Mouse (Mus musculus) adrenal gland, adult 2 months (tissue): ENCODE data around the gene Prune1. TPM values are rescaled to one million over a fixed set of nuclear protein-coding genes. Genes with fewer than 3 reads are reported as not detected.

Experiments
- DNase-seq: peaks from one replicate; pipeline ENCODE4 v3.0.0; 2021
- polyA plus RNA-seq: library from polyadenylated mRNA; depleted of rRNA; stranded (reverse); fragments of >200 nt; gene quantifications from 2 replicates; pipeline ENCODE4 v1.2.3, GENCODE M21; 2012
- total RNA-seq, 2 experiments: library from RNA; stranded (reverse); gene quantifications; 2 replicates each; pipeline ENCODE4 v1.2.3; 2021

Prune1 gene
- total and polyA plus RNA-seq, 3 experiments, result 15.4 to 31.1 (median 26.3) TPM

GRCm38 (mm10) chr3:95277149-95277551 lies 4.7 kb downstream of the Prune1 start:
- DNase-seq, result no peak

DNA sequence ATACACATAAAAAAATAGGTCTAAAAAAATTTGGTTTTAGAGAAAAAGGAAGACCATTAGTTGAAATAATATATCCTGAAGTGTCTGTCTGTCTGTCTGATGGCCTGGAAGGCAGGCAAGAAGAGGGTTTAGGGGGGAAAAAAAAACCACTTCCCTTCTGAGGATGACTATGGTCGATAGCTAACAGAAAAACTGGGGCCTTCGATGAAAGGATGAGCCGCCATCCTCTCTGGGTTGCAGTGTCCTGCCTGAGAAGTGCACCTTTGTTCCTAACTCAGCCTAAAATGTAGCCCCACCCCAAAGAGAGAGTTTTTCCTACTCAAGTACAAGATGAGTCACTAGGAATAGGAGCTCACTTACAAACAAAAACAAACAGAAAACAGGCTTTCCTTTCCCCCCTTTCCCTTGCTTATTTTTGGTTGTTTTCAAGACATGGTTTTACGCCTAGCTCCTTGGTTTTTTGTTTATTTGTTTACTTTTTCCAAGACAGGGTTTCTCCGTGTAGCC lies 5.4 kb downstream of the Prune1 start:
- no peak for DNase-seq

- no peak for DNase-seq
Observed at GRCm38 (mm10) chr3:95275161-95275560, 6.7 kb downstream of the Prune1 start.

DNA sequence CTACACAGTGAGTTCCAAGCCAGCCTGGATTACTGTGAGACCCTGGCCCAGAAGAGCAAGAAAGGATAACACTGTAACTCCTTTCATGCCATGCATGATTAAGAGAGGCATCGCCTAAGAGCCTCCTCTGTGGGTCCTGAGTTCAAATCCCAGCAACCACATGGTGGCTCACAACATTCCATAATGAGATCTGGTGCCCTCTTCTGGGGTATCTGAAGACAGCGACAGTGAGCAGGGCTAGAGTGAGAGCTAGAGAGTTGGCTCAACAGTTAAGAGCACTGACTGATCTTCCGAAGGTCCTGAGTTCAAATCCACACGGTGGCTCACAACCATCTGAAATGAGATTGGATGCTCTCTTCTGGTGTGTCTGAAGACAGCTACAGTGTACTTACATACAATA lies 7.4 kb downstream of the Prune1 start:
- no peak for DNase-seq

DNA sequence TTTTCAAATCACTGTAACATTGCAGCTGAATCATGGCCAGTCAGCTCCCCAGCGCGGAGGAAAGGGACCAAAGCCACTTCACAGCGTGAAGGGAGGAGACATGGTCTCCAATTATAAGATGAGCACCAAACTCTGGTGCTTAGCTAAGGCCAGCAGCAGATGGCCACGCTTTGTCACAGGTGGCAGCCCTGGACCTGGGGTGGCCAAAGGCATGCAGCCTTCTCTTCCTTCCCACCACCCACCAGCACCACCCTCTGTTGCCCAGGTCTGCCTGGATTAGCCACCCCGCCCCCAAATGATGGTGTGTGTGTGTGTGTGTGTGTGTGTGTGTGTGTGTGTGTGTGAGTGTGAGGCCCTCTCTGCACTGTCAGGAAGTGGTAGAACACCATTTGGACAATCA lies 8.4 kb downstream of the Prune1 start:
- no peak for DNase-seq

DNA sequence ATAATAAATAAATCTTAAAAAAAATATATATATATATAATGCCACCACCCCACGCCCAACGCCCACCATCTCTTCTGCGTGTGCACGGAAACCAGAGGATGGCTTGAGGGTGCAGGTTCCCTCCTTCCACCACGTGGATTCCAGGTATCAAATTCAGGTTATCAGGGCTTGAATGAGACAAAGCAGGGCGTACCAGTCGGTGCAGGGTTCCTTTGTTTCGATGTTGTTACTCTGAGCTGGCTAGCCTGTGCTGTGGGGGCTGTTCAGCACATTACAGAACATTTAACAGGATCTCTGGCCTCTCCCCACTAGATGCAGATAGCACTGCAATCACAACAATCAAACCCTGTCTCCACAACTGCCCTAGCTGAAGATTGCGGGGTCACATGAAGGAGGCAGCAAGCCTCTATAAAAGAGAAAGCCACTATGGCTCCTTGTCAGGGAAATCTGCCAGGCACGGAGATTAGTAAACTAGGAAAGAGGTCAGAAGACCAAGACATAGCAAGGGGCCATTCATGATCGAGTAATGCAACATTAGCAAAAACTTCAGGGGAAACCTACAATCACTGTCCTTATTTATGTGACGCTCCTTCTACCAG lies 11.0 kb downstream of the Prune1 start:
- DNase-seq, result no peak

DNA sequence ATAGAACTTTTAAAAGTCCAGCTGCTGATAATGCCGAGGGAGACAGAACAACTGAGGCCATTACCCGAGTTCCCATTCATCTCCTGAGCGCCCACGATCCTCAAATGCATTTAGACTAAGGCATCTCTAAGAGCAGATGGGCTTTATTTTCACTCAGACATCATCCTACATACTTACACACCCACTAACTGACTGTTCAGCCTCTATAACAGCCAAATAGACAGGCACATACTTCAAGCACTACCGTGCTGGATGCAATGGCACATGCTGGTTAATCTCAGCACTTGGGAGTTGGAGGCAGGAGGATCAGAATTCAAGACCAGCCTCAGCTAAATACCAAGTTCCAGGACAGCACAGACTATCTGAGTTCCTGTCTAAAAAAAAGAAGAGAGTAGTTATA lies 12.1 kb downstream of the Prune1 start:
- no peak for DNase-seq

DNA sequence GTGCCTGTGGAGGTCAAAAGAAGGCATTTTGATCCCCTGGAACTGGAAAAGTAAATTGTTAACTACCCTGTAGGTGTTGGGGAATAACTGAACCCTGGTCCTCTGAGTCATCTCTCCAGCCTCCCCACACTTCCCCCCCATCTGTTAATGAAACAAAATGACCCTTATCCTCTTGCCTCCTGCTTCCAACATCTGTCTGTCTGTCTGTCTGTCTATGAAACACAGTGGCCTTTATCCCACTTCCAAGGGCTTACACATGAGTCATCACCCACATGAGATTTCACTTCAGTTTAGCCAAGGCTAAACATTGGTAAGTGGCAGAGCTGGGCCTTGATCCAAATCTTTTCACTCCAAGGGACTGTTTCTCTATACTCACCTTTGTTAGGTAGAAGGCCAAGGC lies 14.0 kb downstream of the Prune1 start:
- DNase-seq, result peak; percentile 71

DNA sequence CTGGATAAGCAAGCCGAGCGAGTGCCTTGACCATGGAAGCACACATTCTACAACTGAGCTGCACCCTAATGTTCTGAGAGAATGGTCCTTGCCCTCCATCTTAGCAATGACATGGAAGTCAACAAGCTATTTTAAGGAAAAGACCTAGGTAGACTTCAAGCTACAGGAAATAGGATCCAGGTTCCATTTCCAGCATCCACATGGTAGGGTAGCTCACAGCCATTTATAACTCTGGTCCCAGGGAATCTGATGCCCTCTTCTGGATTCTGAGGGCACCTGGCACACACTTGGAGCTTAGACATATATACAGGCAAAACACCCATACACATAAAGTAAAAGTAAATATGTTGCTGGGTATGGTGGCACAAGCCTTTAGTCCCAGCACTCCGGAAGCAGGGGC lies 15.8 kb downstream of the Prune1 start:
- DNase-seq, result no peak

DNA sequence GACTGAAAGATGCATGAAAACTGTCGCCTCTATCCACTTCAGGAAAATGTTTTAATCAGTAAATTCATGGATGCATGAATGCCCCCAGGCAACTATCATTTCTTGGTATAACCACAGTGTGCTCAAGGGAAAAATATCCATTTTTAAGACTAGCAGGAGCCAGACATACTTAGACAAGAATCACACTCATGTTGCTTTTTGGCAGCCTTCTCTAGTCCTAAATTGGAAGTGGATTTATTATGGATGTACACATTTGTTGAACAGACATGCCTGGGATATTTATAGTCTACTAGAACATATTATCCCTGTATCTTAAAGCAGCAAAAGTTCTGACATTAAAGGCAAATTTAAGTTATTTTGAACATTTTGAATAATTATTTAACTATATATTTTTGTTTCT lies 17.2 kb downstream of the Prune1 start:
- DNase-seq, result no peak

DNA sequence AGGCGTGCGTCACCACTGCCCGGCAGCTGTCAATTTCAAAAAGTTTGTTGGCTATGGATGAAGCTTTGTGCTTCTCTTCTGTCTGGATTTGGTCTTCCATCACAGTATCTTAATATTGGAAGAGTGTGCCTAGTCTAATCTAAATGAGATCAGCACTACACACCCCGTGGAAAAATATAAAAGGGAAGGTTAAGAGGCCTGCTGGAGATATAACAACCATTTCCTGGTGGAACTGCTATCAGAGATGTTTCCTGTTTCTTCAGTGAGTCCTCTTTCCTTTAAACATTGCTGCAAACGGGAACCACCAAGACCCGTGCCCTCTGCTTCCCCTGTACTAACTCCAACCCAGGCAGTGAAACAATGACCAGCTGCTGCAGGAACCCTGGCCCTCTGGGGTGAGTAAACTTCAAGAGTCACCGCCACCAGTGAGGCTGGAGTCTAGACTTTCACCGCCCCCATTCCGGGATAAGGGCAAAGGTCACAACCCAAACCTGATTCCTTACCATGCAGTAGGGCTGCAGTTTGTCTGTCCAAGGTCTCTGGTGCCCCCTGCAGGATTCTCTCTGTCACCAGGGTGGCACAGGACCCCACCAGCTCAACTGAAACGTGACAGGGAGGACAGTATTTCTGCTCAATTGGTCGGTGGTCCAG lies 18.7 kb downstream of the Prune1 start:
- peak; percentile 79 for DNase-seq

DNA sequence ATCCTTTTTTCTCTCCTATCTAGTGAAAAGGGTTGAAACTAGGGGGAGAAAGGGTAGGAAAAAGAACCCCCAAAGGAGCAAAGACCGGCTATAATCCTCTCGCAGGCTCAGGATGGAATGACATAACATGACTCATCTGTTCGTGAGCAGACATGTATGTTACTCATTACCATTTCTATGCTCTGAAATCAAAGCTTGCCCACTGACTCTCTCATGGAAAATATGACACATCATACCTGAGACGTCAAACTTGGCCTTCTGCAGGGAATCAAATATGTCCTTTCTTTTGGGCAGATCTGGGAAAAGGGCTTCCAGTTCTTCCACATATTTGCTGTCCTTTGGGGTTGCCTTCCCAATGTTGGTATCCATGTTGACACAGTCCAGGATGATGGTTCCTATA lies 19.9 kb downstream of the Prune1 start:
- DNase-seq, result no peak

DNA sequence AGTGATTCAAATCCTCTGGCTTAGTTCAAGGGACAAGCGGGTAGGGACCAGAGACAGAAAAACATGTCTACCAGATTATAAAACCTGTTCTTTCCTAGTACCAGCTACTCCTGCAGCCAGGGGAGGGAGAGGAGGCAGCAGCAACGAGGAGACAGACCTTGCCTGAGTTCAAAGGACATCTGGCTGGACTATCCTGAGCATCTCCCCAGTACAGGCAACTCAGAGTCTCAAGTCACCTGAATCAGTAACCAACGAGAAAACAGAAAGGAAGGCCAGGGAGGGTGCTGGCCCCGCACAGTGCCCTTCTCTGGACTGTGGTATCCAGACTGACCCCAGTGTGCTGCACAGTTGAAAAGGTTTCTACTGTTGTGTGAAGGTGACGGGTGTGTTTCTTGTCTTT lies 24.9 kb downstream of the Prune1 start:
- DNase-seq, result no peak

DNA sequence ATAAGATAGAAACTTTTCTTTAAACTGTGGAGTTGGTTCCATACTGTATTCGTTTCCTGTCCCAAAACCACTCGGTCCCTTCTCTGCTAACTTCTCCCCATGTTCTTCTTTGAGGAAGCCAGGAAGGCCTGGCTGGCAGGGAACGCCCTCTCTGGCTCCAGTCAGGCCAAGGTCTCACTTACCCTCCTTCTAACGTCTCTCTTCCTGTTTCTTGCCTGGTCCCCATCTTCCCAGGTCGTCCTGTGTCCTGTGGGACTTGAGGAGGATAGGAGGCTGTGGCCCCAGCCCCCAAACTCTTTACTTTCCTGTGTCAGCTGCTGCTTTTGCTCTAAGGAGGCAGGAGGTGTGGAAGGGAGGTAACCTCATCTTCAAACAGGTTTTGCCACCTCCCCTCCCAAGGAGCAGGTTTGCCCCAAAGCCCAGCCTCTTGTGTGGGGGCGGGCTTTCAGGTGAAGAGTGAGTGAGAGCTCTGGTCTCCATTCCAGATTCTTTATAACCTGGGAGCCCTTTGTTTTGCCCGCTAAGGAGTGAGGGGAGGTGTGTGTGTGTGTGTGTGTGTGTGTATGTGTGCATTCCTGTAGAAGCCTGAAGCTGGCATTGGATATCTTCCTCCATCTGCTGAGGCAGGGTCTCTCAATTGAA lies 31.0 kb downstream of the Prune1 start, which contains the start of gene Bnipl:
Bnipl (minus strand) TSS at position 411 of the 642 bp plus-strand sequence.
- no peak for DNase-seq

DNA sequence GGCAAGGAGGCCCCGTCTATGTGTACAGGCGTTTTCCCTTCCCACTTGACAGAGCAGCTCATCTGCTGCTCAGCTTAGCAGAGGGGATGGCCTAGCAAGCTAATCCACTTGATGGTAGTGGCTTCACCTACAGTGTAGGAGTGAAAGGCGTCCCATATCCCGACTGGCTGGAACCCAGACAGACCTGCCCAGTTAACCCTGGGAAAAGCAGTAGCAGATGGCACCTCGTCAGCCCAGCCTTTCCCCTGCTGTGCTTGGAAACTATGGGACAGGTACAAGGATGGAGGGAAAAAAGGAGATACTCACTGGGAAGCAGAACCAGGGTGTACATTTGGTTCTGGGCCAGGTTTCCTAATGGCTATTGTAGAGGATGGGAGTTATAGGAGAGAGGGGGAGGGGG lies 31.5 kb downstream of the Prune1 start:
- DNase-seq, result no peak

DNA sequence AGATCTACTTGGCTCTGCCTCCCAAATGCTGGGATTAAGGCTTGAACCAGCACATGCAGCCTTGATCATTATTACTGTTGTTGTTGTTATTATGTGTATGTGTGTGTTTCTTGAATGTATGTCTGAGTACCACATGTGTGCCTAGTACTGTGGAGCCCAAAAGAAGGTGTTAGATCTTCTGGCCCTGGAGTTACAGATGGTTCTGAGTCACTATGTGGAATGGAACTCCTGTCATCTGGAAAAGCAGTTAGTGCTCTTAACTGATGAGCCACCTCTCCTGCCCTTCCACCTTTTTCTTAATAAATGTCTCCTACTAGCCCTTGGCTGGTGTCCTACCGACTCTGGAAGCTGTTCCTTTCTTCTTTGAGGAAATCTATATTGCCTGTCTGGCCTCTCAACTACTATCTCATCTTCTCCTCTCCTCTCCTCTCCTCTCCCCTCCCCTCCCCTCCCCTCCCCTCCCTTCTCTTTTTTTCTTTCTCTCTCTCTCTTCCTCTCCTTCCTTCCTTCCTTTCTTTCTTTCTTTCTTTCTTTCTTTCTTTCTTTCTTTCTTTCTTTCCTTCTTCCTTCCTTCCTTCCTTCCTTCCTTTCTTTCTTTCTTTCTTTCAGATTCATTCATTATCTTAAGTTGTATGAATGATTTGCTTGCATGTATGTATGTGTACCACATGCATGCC lies 34.1 kb downstream of the Prune1 start:
- DNase-seq, result no peak

DNA sequence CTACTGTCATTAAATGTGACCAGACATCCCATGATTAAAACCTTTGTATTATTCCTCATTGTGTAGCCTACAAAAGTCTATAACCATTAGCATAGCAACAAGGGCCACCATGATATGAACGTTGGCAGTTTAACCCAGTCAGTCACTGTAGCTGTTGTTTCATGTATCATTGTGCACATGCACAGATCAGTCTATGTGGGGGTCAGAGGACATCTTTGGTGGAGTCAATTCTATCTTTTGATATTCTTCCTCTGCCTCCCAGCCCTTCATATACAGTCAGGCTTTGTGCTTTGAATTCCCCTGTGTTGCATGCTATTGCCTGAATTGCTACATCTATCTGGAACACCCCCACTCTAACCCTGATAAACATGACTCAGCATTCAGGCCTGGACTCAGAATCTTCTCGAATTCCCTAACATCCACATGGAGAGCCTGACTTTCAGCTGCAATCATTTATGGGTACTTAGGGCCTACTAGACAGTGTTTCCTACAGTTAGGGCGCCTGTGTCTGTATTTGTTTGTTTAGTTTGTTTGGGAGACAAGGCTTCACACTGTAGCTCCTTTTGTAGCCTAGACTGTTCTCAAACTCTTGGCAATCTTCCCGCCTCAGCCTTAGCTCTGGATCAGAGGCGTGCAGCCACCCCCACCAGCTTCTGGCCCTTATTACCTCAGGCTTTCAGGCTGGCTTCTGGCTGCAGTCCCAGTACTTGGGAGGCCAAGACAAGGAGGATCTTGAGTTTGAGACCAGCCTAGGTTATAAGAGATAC lies 35.2 kb downstream of the Prune1 start:
- peak; percentile 74 for DNase-seq

- no peak for DNase-seq
Observed at GRCm38 (mm10) chr3:95243086-95243485, 38.8 kb downstream of the Prune1 start.

- DNase-seq, result no peak
Observed at GRCm38 (mm10) chr3:95241498-95241897, 40.4 kb downstream of the Prune1 start, which contains the start of gene Gm128. Gm128 (minus strand) TSS chr3:95241598.

DNA sequence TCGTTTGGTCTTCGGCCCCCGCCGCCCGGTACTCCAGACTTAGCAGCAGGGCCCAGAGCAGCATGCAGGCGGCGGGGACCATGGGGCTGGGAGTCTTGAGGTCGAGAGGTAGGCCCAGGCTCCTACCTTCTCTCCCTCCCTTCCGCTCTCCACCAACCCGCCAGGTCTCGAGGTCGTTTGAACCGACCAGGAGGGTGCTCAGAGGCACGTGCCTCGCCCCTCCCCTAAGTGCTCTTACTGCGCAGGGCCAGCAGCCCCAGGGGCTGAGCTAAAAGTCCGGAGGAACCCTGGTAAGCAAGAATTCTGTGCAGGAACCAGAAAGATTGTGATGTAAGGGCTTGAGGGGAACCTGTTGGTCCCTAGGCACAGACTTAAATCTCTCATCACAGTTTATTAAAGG lies 41.0 kb downstream of the Prune1 start:
- DNase-seq, result no peak

DNA sequence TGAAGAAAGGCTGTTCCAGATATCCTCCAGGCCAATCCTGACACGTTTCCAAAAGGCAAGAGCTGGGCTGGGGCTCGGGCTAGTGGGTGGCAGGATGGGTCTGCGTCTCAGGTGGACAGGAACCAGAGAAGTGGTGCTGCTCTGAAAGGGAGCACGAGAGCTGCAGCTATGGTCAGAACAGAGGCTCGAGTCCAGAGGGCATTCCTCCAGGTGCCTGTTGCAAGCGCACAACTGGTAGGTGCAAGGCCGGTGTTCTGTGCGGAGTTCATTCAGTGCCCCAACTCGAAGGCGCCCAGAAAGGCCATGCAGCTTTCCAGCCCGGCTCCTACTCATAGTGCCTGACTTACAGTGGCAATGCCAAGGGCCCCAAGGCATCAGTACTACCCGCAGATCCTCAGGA lies 41.9 kb downstream of the Prune1 start:
- DNase-seq, result no peak

DNA sequence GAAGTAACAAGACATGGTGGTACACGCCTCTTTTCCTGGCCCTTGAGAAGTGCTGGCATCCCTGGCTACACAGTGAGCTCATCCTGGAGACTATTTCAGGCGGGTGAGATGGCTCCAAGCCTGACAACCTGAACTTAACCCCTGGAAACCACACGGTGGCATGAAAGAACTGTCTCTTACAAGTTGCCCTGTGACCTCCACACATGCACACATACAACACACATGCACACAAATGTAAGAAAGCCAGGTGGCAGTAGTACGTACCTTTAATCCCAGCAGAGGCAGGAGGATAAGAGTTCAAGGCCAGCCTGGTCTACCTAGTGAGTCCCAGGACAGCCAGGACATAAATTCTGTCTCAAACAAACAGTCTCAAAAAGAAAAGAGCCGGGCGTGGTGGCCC lies 42.9 kb downstream of the Prune1 start:
- DNase-seq, result no peak
